In genomic region chr7:101465392-101465791, GRCm38 (mm10) we compare ENCODE assay signal across 10 mouse cellular contexts. TPM values are rescaled to one million over a fixed set of nuclear protein-coding genes. Genes with fewer than 3 reads are reported as not detected.
DNase-seq lines count a peak whose midpoint lies in the region; ATAC-seq lines count a peak whose summit lies in the region.
"Had no signal": no experiment of that assay in that cellular context is flagged by ENCODE, and none has a peak within 500 bp of the region (broad histone marks: within the 10 kb centered on the region; RNA-seq: fewer than 3 reads in every experiment).

No protein-coding gene starts in this region.

- DNase-seq in forebrain, embryonic 10.5 days (ENCODE audit: extremely low spot score, low spot score): no peak
- DNase-seq in gastrocnemius, postnatal 25 days: peak; percentile 65
- DNase-seq in intestine, embryonic 14.5 days (ENCODE audit: low spot score): no peak
- peak; percentile 40 for DNase-seq in yolk sac, embryonic 10.5 days (ENCODE audit: low spot score)
- DNase-seq in MN1 (ENCODE audit: low spot score): no peak

- H3K27ac ChIP-seq in forebrain, embryonic 10.5 days: peak overlapping the region; percentile 48; the same call in 1 of the 2 replicates
- H3K27ac ChIP-seq in forebrain, embryonic 16.5 days (ENCODE audit: low read length): no peak overlapping the region
- H3K27ac ChIP-seq in intestine, embryonic 14.5 days (ENCODE audit: low read depth): peak overlapping the region; percentile 20; the same call in 1 of the 2 replicates
- peak overlapping the region; percentile 22; the same call in 1 of the 2 replicates for H3K27ac ChIP-seq in liver, embryonic 12.5 days
- H3K27ac ChIP-seq in neural tube, embryonic 15.5 days (replicated peaks): no peak overlapping the region; the same call in 1 of the 2 replicates

- H3K4me2 ChIP-seq in forebrain, embryonic 16.5 days (ENCODE audit: low read length): no peak overlapping the region
- H3K4me2 ChIP-seq in intestine, embryonic 14.5 days (ENCODE audit: low read length): no peak overlapping the region
- H3K4me2 ChIP-seq in liver, embryonic 12.5 days: no peak overlapping the region
- H3K4me2 ChIP-seq in neural tube, embryonic 15.5 days: no peak overlapping the region

- no peak overlapping the region for H3K9ac ChIP-seq in forebrain, embryonic 16.5 days (replicated peaks; ENCODE audit: low read depth, low read length)
- H3K9ac ChIP-seq in intestine, embryonic 14.5 days (ENCODE audit: low read length): no peak overlapping the region
- no peak overlapping the region for H3K9ac ChIP-seq in liver, embryonic 12.5 days
- H3K9ac ChIP-seq in neural tube, embryonic 15.5 days (replicated peaks): no peak overlapping the region

- H3K4me1 ChIP-seq in forebrain, embryonic 10.5 days: peaks cover 42% of the 10 kb centered on the region
- H3K4me1 ChIP-seq in forebrain, embryonic 16.5 days (replicated peaks; ENCODE audit: control insufficient read depth, insufficient read depth, low read length): peaks cover 43% of the 10 kb centered on the region
- peaks cover 23% of the 10 kb centered on the region for H3K4me1 ChIP-seq in intestine, embryonic 14.5 days (replicated peaks; ENCODE audit: control insufficient read depth, insufficient read depth, low read length)
- H3K4me1 ChIP-seq in liver, embryonic 12.5 days: peaks cover 12% of the 10 kb centered on the region
- peaks cover 34% of the 10 kb centered on the region for H3K4me1 ChIP-seq in neural tube, embryonic 15.5 days

- no peak overlapping the region for H3K4me3 ChIP-seq in forebrain, embryonic 10.5 days
- H3K4me3 ChIP-seq in forebrain, embryonic 16.5 days (replicated peaks; ENCODE audit: low read length): no peak overlapping the region
- H3K4me3 ChIP-seq in intestine, embryonic 14.5 days (ENCODE audit: low read depth, low read length): no peak overlapping the region
- no peak overlapping the region for H3K4me3 ChIP-seq in liver, embryonic 12.5 days
- H3K4me3 ChIP-seq in neural tube, embryonic 15.5 days (replicated peaks): no peak overlapping the region
- H3K4me3 ChIP-seq: megakaryocyte, embryonic 14.5 days had no signal

- no peak for ATAC-seq in forebrain, embryonic 16.5 days
- no peak for ATAC-seq in intestine, embryonic 14.5 days (replicated peaks; ENCODE audit: low FRiP score, low TSS enrichment, low read depth)
- peak; percentile 48; the same call in 1 of the 2 replicates for ATAC-seq in liver, embryonic 12.5 days
- ATAC-seq in neural tube, embryonic 15.5 days (ENCODE audit: low FRiP score): no peak

- H3K9me3 ChIP-seq in forebrain, embryonic 10.5 days: no peaks in the 10 kb centered on the region
- H3K9me3 ChIP-seq in forebrain, embryonic 16.5 days (ENCODE audit: control insufficient read depth, low read length): no peaks in the 10 kb centered on the region
- H3K9me3 ChIP-seq in intestine, embryonic 14.5 days (ENCODE audit: control insufficient read depth, low read length): no peaks in the 10 kb centered on the region
- no peaks in the 10 kb centered on the region for H3K9me3 ChIP-seq in liver, embryonic 12.5 days (replicated peaks)
- no peaks in the 10 kb centered on the region for H3K9me3 ChIP-seq in neural tube, embryonic 15.5 days (replicated peaks)
- H3K9me3 ChIP-seq: megakaryocyte, embryonic 14.5 days had no signal

- WGBS in forebrain, embryonic 10.5 days: 59% methylated on average over 14 of the region's 14 CpGs
- WGBS in forebrain, embryonic 16.5 days: 61% methylated on average over 14 of the region's 14 CpGs
- WGBS in intestine, embryonic 14.5 days: 15% methylated on average over 14 of the region's 14 CpGs
- 16% methylated on average over 14 of the region's 14 CpGs for WGBS in liver, embryonic 12.5 days (ENCODE audit: insufficient replicate concordance)
- 65% methylated on average over 14 of the region's 14 CpGs for WGBS in neural tube, embryonic 15.5 days

- H3K27me3 ChIP-seq in forebrain, embryonic 10.5 days (ENCODE audit: poor library complexity, severe bottlenecking): no peaks in the 10 kb centered on the region
- no peaks in the 10 kb centered on the region for H3K27me3 ChIP-seq in forebrain, embryonic 16.5 days (replicated peaks; ENCODE audit: control insufficient read depth, insufficient read depth, low read length)
- H3K27me3 ChIP-seq in intestine, embryonic 14.5 days (replicated peaks; ENCODE audit: control insufficient read depth, insufficient read depth, low read length): no peaks in the 10 kb centered on the region
- no peaks in the 10 kb centered on the region for H3K27me3 ChIP-seq in liver, embryonic 12.5 days (replicated peaks)
- no peaks in the 10 kb centered on the region for H3K27me3 ChIP-seq in neural tube, embryonic 15.5 days (replicated peaks)

- no peaks in the 10 kb centered on the region for H3K36me3 ChIP-seq in forebrain, embryonic 10.5 days (replicated peaks)
- no peaks in the 10 kb centered on the region for H3K36me3 ChIP-seq in forebrain, embryonic 16.5 days (ENCODE audit: control insufficient read depth, insufficient read depth)
- no peaks in the 10 kb centered on the region for H3K36me3 ChIP-seq in intestine, embryonic 14.5 days (ENCODE audit: control insufficient read depth, insufficient read depth, low read length)
- H3K36me3 ChIP-seq in liver, embryonic 12.5 days: no peaks in the 10 kb centered on the region
- no peaks in the 10 kb centered on the region for H3K36me3 ChIP-seq in neural tube, embryonic 15.5 days

RNA-seq across cellular contexts. Expression of gene Pde2a, which starts 43.9 kb away (rescaled TPM):
- 16.2 and 16.3 TPM in 2 replicates for polyA plus RNA-seq in forebrain, embryonic 10.5 days (2016; fragmentation: Nextera tagmentation; extraction: Ambion mirVana)
- polyA plus RNA-seq in forebrain, embryonic 16.5 days (2015; fragmentation: Nextera tagmentation; extraction: Ambion mirVana): 55.9 and 58.6 TPM in 2 replicates
- 10 to 100 TPM; 14.8 to 26.3 TPM for total RNA-seq in gastrocnemius, postnatal 25 days (2021)
- polyA plus RNA-seq in intestine, embryonic 14.5 days (2014; fragmentation: Nextera tagmentation; extraction: Ambion mirVana): 16.4 and 20.0 TPM in 2 replicates
- polyA plus RNA-seq in liver, embryonic 12.5 days (2016; fragmentation: Nextera tagmentation; extraction: Ambion mirVana): 11.9 and 12.0 TPM in 2 replicates
- polyA plus RNA-seq in neural tube, embryonic 15.5 days (2015; fragmentation: Nextera tagmentation; extraction: Ambion mirVana): 27.9 and 28.5 TPM in 2 replicates

RNA-seq across cellular contexts. Expression of gene Gm45837, which starts 54.7 kb away (rescaled TPM):
- polyA plus RNA-seq in forebrain, embryonic 10.5 days (2016; fragmentation: Nextera tagmentation; extraction: Ambion mirVana): not detected in 2 replicates
- not detected in 2 replicates for polyA plus RNA-seq in forebrain, embryonic 16.5 days (2015; fragmentation: Nextera tagmentation; extraction: Ambion mirVana)
- total RNA-seq in gastrocnemius, postnatal 25 days (2021): 1 to 10 TPM in 1 of 2 experiments, not detected in 1; 5.7 TPM
- polyA plus RNA-seq in intestine, embryonic 14.5 days (2014; fragmentation: Nextera tagmentation; extraction: Ambion mirVana): 3.9 TPM in 1 of 2 replicates, not detected in the other
- polyA plus RNA-seq in liver, embryonic 12.5 days (2016; fragmentation: Nextera tagmentation; extraction: Ambion mirVana): not detected in 2 replicates
- 0.99 TPM in 1 of 2 replicates, not detected in the other for polyA plus RNA-seq in neural tube, embryonic 15.5 days (2015; fragmentation: Nextera tagmentation; extraction: Ambion mirVana)
- polyA plus RNA-seq: C2C12 had no signal

Comparison
In these comparisons a context has a peak if more than half of its experiments do, and no peak if none do; other contexts are left out.
1. H3K27ac ChIP-seq: peak in forebrain, embryonic 10.5 days (single experiment), intestine, embryonic 14.5 days (single experiment) and liver, embryonic 12.5 days (single experiment); none in forebrain, embryonic 16.5 days (single experiment) and neural tube, embryonic 15.5 days (single experiment).
2. DNase-seq: peak in gastrocnemius, postnatal 25 days (single experiment) and yolk sac, embryonic 10.5 days (single experiment); none in forebrain, embryonic 10.5 days (single experiment), intestine, embryonic 14.5 days (single experiment) and MN1 (single experiment).